Mouse (Mus musculus): ENCODE measurements at regions not wholly inside any gene's neighbourhood (a gene's known extent, or its start where the extent isn't known, plus 50 kb on each side); places are given as distances from the start of the nearest gene placed in this dataset.

DNA sequence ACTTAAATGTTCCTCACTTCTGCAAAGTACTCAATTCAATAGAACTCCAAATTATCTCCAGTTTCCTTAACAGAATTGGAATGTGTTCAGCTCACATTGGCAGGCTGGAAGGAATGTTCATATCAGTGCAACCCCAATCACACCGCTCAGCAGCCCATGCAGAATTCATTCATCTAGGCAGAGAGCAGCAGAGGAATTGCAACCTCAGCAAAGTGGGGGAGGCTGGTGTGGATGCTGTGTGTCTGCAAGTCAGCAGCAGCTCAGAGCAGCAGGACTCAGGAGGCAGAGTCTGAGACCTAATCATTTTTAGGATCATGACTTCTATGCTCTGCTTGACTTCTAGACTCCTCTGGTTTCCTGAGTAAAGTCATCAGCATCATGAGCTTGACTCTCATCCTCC is 100.7 kb upstream of the Chrna7 start:
- no peak for DNase-seq (ENCODE audit: extremely low spot score in 1 of 2, low spot score in 1 of 2)

DNA sequence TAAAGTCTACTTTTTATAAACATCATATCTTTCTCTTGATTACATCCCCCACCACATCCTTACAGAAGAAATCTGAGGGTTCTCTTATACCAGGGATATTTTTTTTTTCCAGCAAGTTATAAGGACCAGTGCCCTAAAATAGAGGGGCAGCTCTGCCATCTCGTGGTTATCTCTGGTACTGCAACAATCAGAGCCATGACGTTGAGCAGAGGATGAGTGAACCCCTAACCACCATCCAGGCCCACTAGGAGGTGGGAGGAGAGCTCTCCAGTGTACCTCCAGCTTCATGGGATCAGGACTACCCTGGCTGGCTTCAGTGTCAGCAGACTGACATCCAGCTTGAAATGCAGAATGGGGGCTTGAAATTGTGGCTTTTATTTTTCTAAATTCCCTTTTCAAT is 107.2 kb upstream of the Chrna7 start:
- peak; percentile 65 to 90 for DNase-seq (ENCODE audit: extremely low spot score in 1 of 2, low spot score in 1 of 2)

DNA sequence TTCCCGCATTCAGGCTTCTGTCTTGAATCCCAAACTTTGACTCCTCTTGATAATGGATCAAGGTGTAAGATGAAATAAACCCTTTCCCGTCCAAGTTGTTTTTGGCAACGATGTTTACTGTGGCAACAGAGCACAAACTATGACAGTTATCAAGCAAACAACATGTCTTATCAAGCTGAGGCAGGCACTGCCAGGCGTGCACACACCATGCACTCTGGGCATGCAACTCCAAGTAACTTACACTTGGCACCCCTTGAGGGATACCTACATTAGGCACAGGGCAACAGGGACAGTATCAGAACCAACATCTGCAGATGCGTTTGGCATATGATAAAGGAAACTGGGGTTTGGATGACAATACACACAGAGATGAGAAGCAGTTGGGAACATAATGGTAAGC is 108.8 kb upstream of the Chrna7 start:
- DNase-seq (ENCODE audit: extremely low spot score in 1 of 2, low spot score in 1 of 2), result no peak

DNA sequence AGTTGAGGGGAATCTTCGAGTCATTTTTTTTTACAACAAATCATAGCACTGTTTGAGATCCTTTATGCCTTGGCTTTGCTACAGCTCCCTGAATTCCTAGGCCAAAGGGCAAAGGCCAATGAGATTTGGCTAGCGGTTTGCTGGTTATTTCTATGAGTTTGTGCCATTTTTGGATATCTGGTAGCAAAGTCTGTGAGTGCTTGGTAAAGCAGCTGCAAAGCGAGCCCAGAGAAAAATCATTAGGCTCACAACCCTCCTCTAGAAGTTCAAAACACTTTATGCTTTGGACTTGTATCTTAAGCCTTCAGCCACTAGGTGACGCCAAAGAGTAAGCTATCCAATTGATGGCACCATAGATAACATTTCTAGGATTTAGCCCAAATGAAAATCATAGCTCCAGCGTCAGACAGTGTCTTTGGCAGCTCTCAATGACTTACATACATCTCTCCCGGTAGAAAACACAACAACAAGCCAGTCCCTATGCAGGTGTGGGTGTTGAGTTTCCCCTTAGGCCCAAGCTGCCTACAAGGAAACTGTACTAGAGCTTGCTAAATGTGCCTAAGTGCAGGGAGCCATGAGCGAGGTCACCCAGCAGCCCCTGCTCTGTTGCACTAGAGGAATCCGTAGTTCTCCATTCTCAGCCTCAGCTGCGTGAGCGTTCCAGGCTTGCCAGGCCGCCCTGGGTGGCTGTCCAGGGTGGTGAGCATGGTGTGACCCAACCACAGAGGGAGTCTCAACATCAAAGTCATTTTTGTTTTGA is 109.8 kb upstream of the Chrna7 start:
- peak; percentile 43 to 76 for DNase-seq (ENCODE audit: extremely low spot score in 1 of 2, low spot score in 1 of 2)

DNA sequence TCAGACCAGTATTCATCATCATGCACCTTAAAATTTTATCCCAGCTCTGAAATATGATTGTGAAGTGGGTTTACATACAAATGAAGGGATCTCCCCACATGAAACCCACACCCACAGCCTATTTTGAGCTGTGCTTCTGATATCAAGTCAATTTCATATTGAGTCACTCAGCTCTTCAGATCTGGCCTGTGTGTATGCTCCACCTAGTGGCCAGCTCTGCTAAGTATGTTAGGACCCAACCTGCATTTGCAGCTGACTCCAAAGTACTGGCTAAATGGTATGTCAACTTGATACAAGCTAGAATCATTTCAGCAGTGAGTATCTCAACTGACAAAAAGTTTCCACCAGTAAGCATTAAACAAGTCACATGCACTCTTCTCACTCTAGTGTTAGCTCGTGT is 109.4 kb upstream of the Otud7a start:
- DNase-seq (ENCODE audit: extremely low spot score in 1 of 2, low spot score in 1 of 2), result peak in 1 of 2 experiments; percentile 43

DNA sequence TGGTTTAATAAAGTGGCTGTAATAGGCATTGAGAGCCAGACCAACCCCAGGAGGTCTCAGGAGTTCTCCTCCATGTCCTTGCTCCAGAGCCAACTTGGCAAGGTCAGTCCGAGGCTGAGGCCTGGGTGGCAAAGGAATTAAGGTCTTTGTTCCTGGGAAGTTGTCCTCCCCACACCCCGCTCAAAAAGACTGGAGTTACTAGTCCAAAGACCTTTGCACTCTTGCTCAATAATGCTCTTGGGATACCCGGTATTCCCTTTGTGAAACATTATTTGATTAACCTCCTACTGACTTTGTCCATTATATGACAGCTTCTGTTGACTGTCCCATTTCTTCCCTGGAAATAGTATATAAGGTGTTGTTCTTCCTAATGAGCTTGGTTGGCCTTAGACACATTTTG is 108.5 kb upstream of the Otud7a start:
- DNase-seq (ENCODE audit: extremely low spot score in 1 of 2, low spot score in 1 of 2), result no peak

DNA sequence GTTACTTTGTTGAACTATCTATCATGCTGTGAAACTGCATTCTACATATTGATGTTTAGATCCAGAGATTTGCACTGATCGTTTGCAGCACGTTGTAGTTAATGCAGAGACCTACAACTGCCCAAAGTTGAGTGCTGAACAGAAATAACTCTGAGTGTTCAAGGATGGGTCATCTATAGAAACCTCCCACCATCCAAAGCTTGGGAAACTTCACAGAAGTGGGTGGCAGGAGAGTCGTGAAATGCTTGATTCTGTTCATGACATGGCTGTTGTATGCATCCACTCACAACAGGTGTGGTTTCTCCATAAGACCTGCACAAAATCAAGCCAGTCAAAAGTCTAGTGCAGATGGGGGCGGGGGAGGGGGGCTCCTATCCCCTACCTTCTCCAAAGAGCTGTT is 102.8 kb upstream of the Otud7a start:
- DNase-seq (ENCODE audit: extremely low spot score in 1 of 2, low spot score in 1 of 2), result no peak

DNA sequence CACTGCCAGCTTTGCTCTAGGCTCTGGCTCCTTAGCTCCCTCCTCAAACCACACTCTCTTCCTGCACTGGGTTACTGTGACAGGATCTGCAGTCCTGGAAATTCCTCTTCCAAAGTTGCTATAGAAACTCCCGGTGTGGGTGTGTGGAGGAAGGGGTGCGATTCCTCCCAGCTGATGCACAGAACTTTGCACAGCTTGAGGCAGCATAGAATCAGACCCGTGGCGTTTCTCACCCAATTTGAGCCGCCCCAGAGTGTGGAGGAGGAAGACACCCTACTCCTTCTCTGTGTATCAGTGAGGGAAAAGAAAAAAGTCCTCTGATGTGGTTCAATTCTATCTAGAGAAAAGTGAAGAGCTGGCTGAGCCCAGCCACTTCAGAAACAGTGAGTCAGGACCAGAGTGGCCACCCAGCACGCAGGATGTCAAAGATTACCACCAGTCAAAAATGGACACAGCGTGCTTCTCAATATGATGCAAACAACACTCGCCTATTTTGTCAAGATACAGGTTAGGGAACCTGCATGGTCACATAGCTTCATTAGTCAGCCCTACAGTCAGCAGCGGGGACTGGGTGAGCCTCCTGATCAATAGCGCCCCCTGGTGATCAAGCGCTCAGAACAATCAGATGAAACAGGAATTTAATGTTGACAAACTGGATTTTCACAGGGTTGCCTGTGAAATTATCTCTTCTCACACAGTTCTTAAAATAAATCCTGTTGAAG is 98.7 kb upstream of the Otud7a start:
- DNase-seq (ENCODE audit: extremely low spot score in 1 of 2, low spot score in 1 of 2), result peak; percentile 64 to 75

DNA sequence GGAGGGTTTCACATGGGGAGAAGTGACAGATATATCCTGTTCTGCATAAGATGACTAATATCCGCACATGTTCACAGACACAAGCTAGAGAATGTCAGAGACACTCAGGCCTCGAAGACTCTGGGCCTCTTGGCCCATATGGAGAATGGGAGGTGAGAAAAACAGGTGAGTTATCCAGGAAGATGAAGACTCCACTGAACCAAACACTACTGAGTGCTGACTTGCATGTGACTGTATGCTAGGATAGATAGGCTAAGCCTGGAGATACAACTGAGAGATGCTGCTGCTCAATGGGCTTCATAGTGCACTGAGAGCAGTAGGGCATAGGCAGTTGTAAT is 98.2 kb upstream of the Otud7a start:
- no peak for DNase-seq (ENCODE audit: extremely low spot score in 1 of 2, low spot score in 1 of 2)

Data from layer of hippocampus, postnatal 25 days (tissue).